Mouse (Mus musculus): ENCODE results near the gene Ntrk2.

Ntrk2 gene

DNA sequence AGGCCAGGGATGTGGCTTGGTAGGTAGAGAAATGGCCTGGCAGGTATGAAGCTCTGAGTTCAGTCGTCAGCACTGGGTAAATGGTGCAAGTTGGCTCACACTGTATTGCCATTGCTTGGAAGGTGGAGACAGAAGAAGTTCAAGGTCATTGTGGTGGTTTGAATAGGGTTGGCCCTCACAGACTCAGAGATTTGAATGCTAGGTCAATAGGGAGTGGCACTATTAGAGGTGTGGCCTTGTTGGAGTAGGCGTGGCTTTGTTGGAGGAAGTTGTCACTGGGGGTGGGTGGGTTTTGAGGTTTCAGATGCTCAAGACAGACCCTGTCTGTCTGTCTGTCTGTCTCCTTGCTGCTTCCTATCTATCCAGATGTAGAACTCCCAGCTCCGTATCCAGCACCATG, 159.5 kb downstream of the Ntrk2 start:
- DNase-seq (ENCODE audit: low spot score), result no peak

DNA sequence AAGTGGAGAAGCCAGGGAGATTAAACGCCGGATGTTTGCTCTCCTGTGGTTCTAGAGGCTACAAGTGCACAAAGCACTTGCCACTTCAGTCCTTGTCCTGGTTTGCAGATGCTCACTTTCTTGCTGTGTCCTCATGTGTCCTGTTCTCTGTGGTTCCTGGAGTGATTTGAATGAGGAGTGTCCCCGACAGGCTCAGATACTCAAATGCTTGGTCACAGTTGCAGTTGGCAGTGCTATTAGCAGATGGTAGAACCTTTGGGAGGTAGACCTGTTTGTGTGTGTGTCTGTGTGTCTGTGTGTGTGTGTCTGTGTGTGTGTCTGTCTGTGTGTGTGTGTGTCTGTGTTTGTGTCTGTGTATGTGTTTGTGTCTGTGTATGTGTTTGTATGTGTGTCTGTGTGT, 160.1 kb downstream of the Ntrk2 start:
- DNase-seq (ENCODE audit: low spot score), result no peak

DNA sequence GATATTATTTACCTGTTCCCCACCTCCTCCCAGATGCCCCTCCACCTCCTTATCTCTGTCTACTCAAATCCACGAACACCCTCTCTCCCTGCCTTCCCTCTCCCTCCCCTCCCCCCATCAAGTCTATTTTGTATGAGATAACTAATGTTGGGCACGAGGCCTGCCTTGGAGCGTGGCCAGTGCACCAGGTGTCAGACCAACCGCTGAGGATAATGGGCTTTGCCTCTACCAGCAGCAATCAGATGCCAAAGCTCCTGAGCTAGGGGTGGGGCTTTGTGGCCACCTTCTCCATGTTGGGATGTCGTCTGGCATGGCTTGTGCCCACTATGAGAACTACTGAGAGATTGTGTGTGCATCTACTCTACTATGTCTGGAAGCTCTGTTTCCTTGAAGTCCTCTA, 161.8 kb downstream of the Ntrk2 start:
- no peak for DNase-seq (ENCODE audit: low spot score)

DNA sequence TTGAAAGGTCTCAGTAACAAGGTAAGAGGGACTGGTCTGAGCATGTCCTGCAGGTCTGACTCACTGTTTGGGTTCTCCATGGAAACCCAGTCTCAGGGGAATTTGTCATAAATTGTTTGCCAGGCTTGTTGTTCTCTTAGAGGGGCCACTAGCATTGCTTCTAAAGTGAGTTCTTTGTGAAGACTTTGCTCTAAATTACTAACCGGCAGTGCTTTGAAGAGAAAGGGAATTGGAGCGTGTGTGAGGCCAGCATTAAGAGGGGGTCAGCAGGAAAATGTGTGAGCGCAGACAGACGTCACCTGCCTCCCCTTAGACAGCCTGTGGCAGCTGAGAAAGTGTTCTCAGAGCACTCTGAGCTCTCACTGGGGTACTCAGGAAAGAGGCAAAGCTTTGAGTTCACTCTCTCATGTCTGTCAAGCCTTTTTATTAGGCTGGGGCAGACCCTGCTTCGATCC, 165.1 kb downstream of the Ntrk2 start:
- DNase-seq (ENCODE audit: low spot score), result no peak

DNA sequence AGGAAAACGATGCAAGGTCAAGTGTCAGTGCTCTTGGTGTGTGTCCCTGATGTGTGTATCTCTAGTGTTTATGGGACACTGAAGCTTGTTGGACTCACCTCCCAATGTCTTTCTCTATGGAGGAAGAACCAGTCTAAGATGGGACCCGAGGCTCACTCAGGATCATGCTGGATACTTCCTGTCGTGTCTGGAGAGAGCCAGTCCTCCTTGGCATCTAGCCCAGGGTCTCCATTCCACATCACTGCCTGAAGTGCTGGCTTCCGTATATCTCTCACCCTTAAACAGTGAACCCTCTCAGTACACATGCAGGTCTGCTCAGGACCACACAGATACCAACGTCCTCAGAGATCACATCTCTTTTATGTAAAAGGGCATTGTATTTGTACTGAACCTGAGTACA, 166.1 kb downstream of the Ntrk2 start:
- no peak for DNase-seq (ENCODE audit: low spot score)

DNA sequence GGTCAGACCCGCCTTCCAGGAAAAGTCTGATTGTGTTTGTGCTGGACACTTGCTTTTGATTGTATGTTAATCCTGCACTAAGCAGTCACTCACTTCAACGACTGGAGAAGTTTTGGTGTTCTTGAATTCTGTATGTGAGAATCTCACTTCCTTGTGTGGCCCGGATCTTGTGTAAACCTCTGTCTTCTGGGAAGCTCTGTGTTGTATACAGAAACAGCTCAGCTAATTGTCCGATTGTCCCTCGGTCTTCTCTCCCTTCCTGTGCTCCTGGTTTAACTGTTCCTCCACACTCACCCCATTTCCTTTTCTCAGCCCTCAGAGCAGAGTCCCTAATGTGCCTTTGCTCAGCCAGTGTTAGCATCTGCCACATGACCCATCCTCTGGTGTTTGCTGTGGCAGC, 190.1 kb downstream of the Ntrk2 start:
- DNase-seq (ENCODE audit: low spot score), result no peak

DNA sequence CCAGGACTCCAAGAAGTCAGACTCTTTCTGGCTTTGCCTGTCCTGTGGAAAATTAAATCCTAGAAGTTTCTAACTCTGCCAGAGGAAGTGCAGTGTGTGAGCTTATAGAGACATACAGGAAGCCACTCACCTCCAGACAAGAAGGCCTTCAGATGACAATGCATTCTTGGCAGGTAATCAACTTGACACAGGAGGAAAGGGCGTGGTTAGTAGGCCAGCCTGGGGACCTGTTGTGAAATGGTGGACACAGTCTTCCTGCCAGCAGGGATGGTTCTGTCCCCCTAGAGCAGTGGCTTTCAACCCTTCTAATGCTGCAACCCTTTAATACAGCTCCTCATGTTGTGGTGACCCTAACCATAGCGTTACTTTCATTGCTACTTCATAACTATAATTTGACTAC, 191.4 kb downstream of the Ntrk2 start:
- no peak for DNase-seq (ENCODE audit: low spot score)

DNA sequence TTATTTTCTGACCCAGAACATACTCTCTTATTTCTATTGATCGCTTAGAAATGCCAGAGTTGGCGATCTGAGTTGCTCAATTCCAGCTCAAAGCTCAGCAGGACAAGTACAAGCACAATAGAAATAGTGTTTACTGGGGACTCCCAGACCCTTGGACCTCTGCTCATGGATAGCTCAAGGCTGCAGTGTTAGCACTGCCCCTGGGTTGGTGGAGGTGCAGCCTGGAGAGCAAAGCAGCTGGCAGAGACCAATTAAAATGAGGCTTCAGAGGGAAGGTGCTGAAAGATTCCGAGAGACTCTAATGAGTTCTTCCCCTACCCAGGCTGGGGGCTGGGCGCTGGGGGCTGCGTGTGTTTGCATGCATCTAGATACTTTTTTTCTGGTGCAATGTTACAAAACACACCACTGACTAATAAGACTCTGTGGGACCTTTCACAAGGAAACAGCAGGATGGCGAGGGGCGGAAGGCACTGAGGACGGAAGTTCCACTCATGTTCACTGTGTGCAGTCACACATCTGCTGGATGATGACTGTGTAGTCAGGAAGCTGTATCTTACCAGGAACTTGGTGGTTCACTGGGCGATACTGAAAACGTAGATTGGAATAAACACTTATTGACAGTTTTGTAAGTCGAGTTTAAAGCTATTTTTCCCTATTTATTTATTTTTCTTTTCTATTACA, 193.1 kb downstream of the Ntrk2 start:
- no peak for DNase-seq (ENCODE audit: low spot score)

DNA sequence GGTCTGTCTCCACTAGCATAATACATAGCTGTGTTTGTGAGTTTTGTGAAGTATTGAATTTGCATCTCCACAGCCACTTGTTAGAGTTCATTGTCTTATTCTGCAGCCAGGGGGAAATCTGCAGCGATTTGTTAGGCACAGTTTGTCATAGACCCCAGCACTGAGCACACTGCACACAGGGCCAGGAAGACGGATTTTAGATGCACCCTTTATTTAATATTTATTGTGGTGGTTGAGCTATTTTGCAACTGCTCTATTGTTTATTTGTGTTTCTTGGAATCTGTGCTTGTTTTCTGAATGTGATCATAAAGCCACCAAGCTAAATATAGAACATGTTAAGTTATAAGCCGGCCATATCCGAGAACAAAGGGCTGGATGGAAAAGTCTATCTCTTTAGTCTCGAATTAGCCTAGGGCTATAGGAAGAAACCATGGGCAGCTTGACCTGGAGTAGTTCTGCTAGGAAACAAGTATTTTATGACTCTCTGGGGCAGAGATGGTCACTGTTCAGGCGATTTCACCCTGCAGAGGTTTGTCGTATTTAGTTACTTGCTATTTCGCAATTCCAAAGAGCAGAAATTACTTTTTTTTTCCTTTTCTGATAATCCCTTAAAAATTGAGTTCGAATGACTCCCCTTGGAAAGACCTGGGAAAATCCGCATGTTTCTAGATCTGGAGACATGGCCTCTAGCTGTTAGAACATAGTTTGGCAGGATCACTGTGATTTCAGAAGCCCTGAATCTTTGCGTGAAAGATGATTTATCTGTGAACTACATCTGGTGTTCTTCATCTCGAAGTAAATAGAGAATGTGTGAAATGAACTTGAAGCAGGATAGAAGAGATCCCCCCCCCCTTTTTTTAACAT, 196.8 kb downstream of the Ntrk2 start:
- no peak for DNase-seq (ENCODE audit: low spot score)

DNA sequence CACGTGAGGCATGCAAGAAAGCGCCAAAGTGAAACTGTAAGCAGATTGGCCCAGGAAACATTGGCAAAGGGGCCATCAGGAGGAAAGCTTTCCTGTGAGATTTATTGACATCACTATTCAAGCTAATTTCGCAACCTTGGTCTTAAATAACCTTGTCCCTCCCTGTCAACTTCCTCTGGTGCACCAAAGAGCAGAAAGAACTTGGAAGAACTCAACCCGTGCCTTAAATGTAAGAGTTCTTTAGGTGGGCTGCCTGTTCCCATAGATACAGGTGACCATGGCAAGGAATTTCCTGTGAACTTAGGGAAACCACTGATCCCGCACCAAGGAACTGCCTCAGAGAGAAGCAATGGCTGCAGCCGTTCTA, 197.4 kb downstream of the Ntrk2 start:
- no peak for DNase-seq (ENCODE audit: low spot score)

DNA sequence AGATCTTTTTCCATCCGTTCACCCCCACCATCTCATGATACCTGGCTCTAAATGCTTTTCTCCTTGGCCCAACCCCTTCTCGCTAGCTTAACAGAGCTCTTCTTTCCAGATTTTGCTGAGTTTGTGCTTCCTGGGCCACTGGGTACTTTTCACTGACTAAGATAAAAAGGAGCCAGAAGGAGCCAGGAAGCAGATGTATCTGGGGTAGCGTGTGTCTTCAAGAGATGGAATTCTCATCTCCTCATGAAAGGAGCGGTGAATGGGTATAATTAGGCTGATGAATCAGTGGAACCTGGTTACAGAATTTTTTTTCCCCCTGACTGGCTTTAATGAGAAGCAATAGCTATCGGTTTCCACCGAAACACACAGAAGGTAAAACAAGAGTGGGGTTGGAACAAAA, 198.2 kb downstream of the Ntrk2 start:
- no peak for DNase-seq (ENCODE audit: low spot score)

DNA sequence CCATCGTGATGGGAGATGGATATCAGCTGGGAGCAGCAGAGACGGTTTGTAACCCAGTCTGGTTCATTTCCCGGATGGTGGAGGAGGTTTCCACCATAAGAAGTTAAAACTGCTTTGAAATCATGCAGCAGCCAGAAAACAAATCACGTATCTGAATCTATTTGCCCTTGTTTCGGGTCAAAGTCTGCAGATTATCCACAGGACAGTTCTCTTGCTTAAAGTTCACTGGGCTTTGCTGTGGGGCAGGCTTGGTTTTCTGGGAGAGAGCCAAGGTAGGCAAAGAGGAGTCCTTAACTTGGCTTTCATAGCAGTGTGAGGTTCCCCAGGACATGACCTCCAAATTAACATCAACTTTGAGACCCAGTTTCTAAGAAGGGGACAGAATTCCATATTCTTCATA, 203.5 kb downstream of the Ntrk2 start:
- DNase-seq (ENCODE audit: low spot score), result no peak

DNA sequence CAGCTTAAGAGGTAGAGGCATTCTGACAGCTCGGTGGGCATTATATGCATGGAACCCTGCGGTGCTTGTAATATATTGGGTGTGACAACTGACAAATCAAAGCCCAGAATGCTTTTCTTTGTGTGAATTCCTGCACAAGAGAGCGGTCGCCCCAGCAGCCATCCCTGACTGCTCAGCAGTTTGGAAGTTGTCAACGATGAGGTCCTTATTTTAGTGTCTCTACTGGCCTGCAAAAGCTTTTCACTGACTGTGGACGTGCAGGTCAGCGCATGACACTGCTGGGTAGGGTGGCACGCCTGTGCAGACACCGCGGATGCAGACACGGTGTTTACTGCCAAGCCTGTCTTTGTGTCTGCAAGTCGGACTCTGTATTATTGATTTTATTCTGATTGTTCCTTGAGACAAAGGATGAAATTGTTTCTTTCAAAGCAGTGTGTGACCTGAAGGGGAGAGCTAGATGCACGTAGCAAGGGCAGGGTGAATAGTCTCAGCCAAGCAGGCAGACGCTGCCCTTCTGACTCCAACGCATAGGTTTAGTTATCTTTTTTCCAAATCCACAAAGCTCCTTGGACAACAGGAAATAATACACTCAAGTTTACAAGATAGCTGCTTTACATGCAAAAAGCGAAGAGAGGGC, 204.6 kb downstream of the Ntrk2 start:
- no peak for DNase-seq (ENCODE audit: low spot score)

DNA sequence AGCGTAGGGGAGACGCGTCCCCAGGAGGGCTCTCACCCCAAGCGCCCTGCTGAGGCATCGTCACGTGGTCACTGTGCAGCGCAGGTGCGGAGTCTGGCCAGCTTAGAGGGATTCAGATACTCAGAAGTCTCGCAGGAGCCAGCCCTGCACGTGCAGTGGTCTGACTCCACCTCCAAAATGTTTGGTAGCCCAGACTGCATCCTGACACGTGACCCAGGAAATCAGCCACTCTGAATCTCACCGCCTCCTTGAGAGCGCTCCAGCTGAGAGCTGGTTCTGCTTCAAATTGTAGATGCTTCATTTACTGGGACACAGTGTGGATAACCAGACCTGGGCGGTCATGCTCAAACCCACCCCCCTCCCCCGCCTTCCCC, 205.1 kb downstream of the Ntrk2 start:
- no peak for DNase-seq (ENCODE audit: low spot score)

DNA sequence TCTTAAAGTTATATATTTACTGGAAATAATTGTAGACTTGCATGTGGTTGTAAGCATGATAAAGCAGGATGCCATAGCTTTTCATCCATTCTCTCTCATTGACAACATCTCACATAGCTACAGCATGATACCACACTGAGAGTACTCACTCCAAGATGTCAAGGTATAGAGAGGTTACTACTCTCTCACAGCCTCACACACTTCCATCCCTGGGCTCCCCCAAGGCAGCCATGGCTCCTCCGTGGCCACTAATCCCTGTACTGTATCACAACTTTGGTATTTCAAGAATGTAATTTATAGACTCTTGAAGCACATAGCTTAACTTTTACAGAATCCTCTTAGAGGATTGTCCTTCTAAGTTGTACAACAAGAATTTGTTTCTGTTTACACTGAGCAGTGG, 209.0 kb downstream of the Ntrk2 start:
- DNase-seq (ENCODE audit: low spot score), result no peak

DNA sequence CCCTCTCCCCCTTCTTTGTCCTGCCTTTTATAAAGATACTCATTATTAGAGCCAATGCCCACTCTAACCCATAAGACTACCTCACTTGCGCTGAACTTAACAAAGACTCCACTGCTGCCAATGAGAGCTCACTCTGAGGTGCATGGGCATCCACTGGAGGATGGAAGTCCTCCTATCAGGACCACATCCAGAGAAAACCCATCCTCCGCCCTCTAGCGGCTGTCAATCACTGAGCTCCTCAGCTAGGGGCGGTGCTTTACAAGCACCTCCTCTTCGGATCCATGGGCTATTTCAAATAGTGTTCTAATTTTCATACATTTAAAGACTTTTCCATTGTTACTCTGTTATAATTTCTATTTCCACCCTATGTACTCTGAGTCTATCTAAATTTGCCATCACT, 210.8 kb downstream of the Ntrk2 start:
- no peak for DNase-seq (ENCODE audit: low spot score)

DNA sequence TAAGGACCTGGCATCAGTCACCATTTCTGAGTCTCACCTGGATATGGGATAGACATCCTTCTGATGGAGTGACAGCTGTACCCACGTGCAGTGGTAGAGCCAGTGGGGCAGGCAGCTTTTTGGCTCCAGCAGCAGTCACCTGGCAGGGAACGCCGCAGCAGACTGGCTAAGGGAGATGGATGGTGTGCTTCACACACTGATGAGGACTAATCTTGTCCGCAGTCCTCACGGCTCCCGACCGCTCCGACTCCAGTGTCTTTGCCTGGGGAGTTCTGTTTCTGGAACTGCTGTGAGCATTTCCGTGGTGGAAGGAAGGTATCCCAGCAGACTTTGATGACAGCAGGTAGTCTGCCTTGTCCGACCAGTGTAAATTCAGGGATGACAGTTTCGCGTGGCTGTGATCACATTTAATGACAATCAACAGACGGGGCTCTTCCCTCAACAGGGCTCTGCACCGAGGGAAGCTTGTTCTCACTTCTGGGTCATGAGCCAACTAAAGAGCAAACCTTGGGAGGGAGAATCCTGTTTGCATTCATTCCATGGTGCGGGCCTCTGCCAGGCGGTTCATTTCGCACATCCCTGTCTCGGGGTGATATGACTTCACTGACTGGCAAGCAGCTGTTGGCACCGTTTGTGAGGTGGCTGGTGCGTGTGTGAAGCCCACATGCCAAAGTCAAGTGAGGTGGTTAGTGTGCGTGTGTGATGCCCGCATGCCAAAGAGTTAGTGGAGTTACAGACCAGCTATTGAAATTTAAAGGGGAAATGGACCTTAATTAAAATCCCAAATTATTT, 216.1 kb downstream of the Ntrk2 start:
- no peak for DNase-seq (ENCODE audit: low spot score)

DNA sequence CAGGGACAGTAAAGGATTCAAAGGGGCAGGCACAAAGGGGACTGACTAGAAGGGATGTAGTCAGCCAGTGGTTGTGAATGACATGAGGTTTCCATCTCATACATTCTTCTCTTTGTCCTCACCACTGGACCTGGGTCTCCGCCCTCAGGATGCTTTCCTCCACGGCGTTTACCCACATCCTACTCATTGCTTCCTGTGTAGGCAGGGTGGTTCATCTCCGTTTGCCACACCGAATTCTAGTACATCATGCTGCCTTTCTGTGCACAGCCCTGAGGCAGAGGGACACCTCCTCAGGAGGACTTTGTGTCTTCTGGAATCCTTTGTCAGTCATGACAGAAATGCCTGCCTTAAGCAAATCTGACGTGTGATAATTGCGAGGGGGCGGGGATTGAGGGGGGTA, 219.3 kb downstream of the Ntrk2 start:
- no peak for DNase-seq (ENCODE audit: low spot score)

DNA sequence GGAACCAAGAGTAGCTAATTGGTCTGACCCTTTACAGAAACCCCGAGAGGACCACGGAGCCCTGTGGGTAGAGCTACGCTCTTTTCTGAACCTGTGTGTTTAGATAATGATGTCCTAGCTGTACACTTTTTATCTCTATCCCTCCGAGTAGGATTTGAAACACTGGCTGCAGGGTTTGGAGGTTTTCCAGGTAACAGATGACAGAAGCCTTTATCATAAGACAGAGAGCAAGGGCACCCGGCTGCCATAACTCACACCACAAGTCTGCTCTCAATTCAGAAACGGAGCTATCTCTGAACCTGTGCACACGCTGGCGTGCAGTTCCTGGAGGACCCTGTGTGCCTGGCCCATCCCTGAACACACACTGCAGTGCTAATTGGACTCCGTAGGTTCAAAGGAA, 221.1 kb downstream of the Ntrk2 start:
- no peak for DNase-seq (ENCODE audit: low spot score)

DNA sequence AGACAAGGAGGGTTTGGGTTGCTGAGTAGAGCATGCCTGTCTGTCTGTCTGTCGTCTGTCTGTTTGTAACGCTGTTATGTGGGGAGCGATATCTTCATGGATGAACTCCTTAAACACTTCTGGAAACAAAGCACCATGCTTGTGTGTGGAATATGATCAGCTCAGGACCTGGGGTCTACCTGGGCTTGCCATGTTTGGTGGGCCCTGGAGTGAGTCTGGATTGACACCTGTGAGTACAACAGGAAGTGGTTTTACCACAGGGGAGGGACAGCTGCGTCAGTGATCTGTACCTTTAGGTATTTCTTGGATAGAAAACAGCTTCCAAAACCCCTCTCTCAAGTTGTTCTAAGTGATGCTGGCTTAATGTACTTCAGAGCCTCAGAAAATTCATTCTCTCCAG, 222.2 kb downstream of the Ntrk2 start:
- DNase-seq (ENCODE audit: low spot score), result no peak

DNA sequence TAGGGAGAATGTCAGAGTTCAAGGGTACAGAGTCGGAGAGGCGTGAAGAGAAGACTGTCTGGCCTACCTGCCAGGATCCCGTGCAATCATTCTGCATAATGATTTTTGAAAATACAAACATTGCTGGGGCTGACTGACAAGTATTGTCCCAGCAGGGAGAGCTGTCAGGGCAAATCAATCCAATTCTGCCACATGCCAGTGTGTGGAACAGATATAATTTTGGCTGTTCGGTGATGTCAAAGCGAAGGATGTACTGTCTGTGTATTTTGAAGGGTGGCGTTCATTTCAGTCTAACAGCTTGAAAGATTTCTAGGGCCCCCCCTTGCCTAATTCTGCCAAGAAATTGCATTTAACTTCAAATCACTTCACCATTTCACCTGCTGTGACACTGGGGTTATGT, 224.2 kb downstream of the Ntrk2 start:
- no peak for DNase-seq (ENCODE audit: low spot score)

DNA sequence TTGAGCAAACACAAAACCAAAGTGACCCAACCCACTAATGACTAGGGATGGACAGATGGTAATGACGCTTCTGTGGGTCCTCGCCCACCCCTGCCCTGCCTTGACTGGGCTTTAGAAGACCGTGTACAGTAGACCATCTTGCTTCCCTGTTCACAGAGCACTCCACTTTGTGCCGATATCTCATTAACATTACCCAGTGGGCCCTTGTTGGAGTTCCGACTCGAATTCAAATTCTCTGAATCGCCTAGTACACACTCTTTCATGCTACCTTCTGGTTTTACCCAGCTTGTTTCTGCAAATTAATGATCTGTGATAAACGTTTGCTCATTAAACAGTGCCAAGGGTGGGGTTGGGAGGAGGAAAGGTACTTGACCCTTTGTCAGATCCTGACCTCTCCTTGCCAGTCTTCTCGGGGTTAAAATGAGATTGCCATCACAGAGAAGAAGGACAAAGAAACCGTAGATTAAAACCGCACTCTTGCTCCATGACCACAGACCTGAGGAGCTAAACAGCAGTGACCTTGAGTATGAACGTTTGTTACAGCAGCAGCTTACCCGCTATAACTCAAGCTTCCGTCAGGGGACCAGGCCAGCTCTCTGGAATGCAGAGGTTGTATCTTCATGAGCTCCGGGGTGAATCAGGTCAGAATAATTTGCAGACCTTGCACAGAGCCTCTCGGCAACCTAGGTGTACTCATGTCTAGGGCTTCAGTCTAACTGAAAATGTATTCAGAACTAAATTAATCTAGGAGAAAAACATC, 234.0 kb downstream of the Ntrk2 start:
- no peak for DNase-seq (ENCODE audit: low spot score)

All from adipocyte (in vitro differentiated cells).